Mouse (Mus musculus): ENCODE data around the gene Myo16. TPM values are rescaled to one million over a fixed set of nuclear protein-coding genes. Genes with fewer than 3 reads are reported as not detected.

Myo16 gene
- polyA plus RNA-seq, 1 experiment from 2014 or later = 2.3 TPM

GRCm38 (mm10) chr8:10418013-10418412, 264.3 kb downstream of the Myo16 start:
- Histone ChIP-seq H3K4me2 (no peak overlapping the region), H3K4me3 (replicated peaks) (no peak overlapping the region), H3K9me3 (no peaks in the 10 kb centered on the region), H3K27ac (no peak overlapping the region), H3K9ac (no peak overlapping the region), H3K36me3 (no peaks in the 10 kb centered on the region), H3K27me3 (replicated peaks) (no peaks in the 10 kb centered on the region), H3K4me1 (no peaks in the 10 kb centered on the region)
- WGBS = 88% methylated on average over 8 of the region's 8 CpGs
- ATAC-seq (ENCODE audit: insufficient read depth, low FRiP score, low read depth) = no peak

DNA sequence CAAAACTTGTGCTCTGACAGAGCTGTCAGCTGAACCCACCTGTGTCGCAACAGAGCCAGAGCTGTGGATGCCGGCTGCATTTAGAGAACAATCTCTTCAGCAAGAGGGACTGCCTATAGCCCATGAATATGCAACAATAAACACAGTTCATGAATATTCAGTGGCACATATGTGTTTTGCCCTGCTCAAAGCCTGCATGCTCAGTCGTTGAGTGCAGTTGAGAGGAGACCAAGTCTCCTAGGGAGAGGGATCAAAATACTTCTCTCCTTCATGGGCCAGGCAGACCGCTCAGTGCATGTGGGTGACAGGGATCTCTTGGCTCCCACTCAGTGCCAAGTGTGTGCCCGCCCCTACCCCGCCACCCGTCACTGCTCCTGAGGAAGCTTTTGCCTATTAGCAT, 265.3 kb downstream of the Myo16 start:
- no peak overlapping the region for H3K27ac ChIP-seq
- WGBS = 83% methylated on average over 7 of the region's 7 CpGs
- no peak overlapping the region for H3K4me3 ChIP-seq (replicated peaks)
- H3K27me3 ChIP-seq (replicated peaks) = no peaks in the 10 kb centered on the region
- H3K4me2 ChIP-seq = no peak overlapping the region
- no peaks in the 10 kb centered on the region for H3K9me3 ChIP-seq
- no peaks in the 10 kb centered on the region for H3K4me1 ChIP-seq
- ATAC-seq (ENCODE audit: insufficient read depth, low FRiP score, low read depth) = no peak
- no peaks in the 10 kb centered on the region for H3K36me3 ChIP-seq
- H3K9ac ChIP-seq = no peak overlapping the region

DNA sequence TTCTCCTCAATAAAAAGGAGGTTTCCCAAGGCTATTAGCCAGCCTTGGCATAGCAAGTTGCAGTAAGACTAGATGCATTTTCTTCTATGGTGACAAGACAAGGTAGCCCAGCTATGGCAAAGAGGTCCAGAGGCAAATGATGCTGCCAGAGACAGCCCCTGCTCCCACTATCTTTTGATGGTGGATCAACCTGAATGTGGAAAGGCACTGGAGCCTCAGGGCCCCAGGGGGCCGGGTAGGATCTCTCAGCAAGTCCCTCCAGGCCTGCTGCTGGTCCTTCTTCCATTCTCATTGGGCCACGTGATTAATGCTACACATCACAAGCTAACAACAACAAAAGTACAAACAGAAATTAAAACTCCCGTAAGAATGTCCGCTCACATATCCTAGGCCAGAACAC, 266.0 kb downstream of the Myo16 start:
- WGBS = 77% methylated on average over 4 of the region's 4 CpGs
- no peak overlapping the region for H3K4me2 ChIP-seq

GRCm38 (mm10) chr8:10420551-10420950, 266.8 kb downstream of the Myo16 start:
- Histone ChIP-seq H3K4me3 (replicated peaks) (no peak overlapping the region), H3K27me3 (replicated peaks) (no peaks in the 10 kb centered on the region), H3K36me3 (no peaks in the 10 kb centered on the region), H3K27ac (no peak overlapping the region), H3K4me2 (no peak overlapping the region), H3K4me1 (no peaks in the 10 kb centered on the region), H3K9me3 (no peaks in the 10 kb centered on the region), H3K9ac (no peak overlapping the region)
- 70% methylated on average over 6 of the region's 6 CpGs for WGBS
- ATAC-seq (ENCODE audit: insufficient read depth, low FRiP score, low read depth) = 0 out of 2 replicates have a peak, but pooled peaks have one; percentile 27

More for the DNA sequence above, 266.0 kb downstream of the Myo16 start:
- no peak overlapping the region for H3K27ac ChIP-seq
- no peaks in the 10 kb centered on the region for H3K4me1 ChIP-seq
- no peak overlapping the region for H3K9ac ChIP-seq
- no peak for ATAC-seq (ENCODE audit: insufficient read depth, low FRiP score, low read depth)
- no peaks in the 10 kb centered on the region for H3K9me3 ChIP-seq
- H3K36me3 ChIP-seq = no peaks in the 10 kb centered on the region
- no peaks in the 10 kb centered on the region for H3K27me3 ChIP-seq (replicated peaks)
- no peak overlapping the region for H3K4me3 ChIP-seq (replicated peaks)

- Histone ChIP-seq H3K4me2 (no peak overlapping the region), H3K4me1 (no peaks in the 10 kb centered on the region), H3K9ac (no peak overlapping the region), H3K4me3 (replicated peaks) (no peak overlapping the region), H3K36me3 (no peaks in the 10 kb centered on the region), H3K27me3 (replicated peaks) (no peaks in the 10 kb centered on the region), H3K9me3 (no peaks in the 10 kb centered on the region), H3K27ac (no peak overlapping the region)
- no peak for ATAC-seq (ENCODE audit: insufficient read depth, low FRiP score, low read depth)
- 87% methylated on average over 9 of the region's 9 CpGs for WGBS
Observed at GRCm38 (mm10) chr8:10421516-10422090, 267.9 kb downstream of the Myo16 start.

GRCm38 (mm10) chr8:10435492-10435891, 281.8 kb downstream of the Myo16 start:
- ATAC-seq (ENCODE audit: insufficient read depth, low FRiP score, low read depth) = no peak
- H3K4me2 ChIP-seq = no peak overlapping the region
- no peak overlapping the region for H3K27ac ChIP-seq
- no peak overlapping the region for H3K9ac ChIP-seq
- no peaks in the 10 kb centered on the region for H3K4me1 ChIP-seq
- 83% methylated on average over 8 of the region's 8 CpGs for WGBS
- H3K27me3 ChIP-seq (replicated peaks) = no peaks in the 10 kb centered on the region
- H3K9me3 ChIP-seq = no peaks in the 10 kb centered on the region
- no peaks in the 10 kb centered on the region for H3K36me3 ChIP-seq
- H3K4me3 ChIP-seq (replicated peaks) = no peak overlapping the region

DNA sequence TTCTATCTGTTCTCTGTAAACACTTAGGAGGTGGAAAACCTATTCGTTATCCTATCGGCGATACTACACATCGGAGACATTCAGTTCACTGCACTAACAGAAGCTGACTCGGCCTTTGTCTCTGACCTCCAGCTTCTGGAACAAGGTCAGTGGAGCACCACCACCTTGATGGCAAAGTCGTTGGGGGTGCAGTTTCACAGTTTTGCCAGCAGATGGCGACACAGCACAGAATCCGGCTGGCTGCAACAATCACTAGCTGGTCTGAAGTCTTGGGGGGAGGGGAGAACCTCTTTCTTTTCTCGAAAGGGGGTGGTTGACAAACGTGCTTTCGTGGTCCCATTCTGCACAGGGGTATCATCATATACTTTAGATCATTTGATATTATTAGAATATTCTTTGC, 285.1 kb downstream of the Myo16 start:
- H3K4me1 ChIP-seq = no peaks in the 10 kb centered on the region
- WGBS = 16% methylated on average over 11 of the region's 11 CpGs
- no peaks in the 10 kb centered on the region for H3K27me3 ChIP-seq (replicated peaks)
- H3K36me3 ChIP-seq = no peaks in the 10 kb centered on the region
- H3K4me3 ChIP-seq (replicated peaks) = no peak overlapping the region
- no peaks in the 10 kb centered on the region for H3K9me3 ChIP-seq
- no peak overlapping the region for H3K9ac ChIP-seq
- no peak for ATAC-seq (ENCODE audit: insufficient read depth, low FRiP score, low read depth)
- no peak overlapping the region for H3K27ac ChIP-seq
- no peak overlapping the region for H3K4me2 ChIP-seq

DNA sequence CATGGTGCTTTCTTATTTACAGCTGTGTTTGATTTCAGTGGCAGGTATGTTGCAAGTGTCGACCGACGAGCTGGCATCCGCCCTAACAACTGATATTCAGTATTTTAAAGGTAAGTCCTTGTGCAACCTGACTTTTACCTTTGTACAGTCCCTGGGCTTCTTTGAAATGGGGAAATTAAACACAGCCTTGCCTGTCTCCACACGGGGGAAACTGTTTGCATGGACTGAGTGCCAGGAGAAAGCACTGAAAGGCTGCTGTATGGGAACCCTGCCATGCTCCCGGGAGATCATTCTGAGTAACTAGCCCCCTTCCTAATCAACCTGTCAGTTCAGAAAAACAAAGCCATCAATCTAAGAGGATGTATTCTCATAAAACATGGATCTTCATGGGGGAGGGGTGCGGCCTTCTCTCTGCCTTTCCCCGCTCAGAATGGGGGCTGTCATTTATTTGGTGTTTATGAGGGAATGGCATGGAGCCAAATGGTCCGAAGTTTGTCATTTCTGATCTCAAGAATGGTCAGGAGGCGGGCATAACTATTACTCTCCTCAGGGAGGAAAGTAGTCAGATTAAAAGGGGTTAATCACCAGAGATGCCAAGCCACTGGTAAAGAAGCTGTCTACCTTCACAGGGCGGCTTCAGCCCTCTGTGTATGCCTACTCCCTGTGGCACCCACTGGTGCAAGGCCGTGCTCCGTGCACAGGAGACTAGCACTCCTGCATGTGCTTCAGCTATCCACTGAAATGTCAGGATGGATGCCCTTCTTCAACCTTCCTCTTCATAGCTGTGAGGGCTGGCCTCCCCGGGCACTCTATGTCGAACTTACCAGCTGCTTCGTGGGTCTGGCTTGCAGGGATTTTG, 286.1 kb downstream of the Myo16 start:
- Histone ChIP-seq H3K4me2 (no peak overlapping the region), H3K9me3 (no peaks in the 10 kb centered on the region), H3K4me3 (replicated peaks) (no peak overlapping the region), H3K9ac (no peak overlapping the region), H3K27ac (no peak overlapping the region), H3K36me3 (no peaks in the 10 kb centered on the region), H3K27me3 (replicated peaks) (no peaks in the 10 kb centered on the region), H3K4me1 (no peaks in the 10 kb centered on the region)
- 68% methylated on average over 16 of the region's 16 CpGs for WGBS
- no peak for ATAC-seq (ENCODE audit: insufficient read depth, low FRiP score, low read depth)

DNA sequence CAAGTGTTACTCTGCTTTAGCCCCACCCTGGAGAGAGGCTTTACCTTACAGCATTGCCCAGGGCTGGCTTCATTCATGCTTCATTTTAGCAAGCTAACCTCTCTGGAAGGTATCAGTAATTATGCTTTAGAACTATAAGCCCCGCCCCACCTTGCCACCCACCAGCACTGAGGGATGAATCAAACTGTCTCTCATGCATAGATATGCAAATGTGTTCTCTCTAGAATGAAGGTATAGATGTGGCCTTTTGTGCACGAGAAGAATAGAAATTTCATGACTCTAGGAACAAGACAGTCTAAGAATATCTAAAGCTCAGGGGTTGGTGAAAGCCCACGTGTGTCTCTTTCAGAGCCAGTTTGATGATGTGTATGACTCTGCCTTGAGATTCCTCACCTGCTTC, 288.9 kb downstream of the Myo16 start:
- no peak for ATAC-seq (ENCODE audit: insufficient read depth, low FRiP score, low read depth)
- Histone ChIP-seq H3K27ac (no peak overlapping the region), H3K9me3 (no peaks in the 10 kb centered on the region), H3K27me3 (replicated peaks) (no peaks in the 10 kb centered on the region), H3K4me1 (no peaks in the 10 kb centered on the region), H3K9ac (no peak overlapping the region), H3K4me3 (replicated peaks) (no peak overlapping the region), H3K36me3 (no peaks in the 10 kb centered on the region), H3K4me2 (no peak overlapping the region)
- whole genome bisulfite sequencing = 63% methylated on average over 3 of the region's 3 CpGs

DNA sequence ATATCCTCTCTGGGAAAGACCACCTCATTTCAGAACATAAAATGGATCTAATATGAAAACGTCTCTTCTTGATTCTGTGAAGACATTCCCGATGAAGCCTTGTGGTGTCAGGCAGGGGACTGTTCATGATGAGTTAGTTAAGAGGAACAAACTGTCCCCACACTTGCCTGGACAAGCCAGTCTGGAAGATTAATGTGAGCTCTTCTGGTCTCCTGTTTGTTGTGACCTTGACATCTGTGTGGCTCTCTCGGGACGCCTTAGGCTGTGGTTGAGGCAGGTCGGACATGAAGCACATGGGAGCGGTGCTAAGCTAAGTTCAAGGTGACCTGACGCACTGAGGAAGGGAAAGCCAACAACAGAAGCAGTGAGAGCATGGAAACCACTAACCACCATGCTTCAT, 291.3 kb downstream of the Myo16 start:
- no peak overlapping the region for H3K9ac ChIP-seq
- WGBS = 76% methylated on average over 7 of the region's 7 CpGs
- no peak for ATAC-seq (ENCODE audit: insufficient read depth, low FRiP score, low read depth)
- no peaks in the 10 kb centered on the region for H3K9me3 ChIP-seq
- no peak overlapping the region for H3K4me2 ChIP-seq
- H3K27me3 ChIP-seq (replicated peaks) = no peaks in the 10 kb centered on the region
- H3K4me3 ChIP-seq (replicated peaks) = no peak overlapping the region
- H3K4me1 ChIP-seq = no peaks in the 10 kb centered on the region
- H3K27ac ChIP-seq = no peak overlapping the region
- no peaks in the 10 kb centered on the region for H3K36me3 ChIP-seq

DNA sequence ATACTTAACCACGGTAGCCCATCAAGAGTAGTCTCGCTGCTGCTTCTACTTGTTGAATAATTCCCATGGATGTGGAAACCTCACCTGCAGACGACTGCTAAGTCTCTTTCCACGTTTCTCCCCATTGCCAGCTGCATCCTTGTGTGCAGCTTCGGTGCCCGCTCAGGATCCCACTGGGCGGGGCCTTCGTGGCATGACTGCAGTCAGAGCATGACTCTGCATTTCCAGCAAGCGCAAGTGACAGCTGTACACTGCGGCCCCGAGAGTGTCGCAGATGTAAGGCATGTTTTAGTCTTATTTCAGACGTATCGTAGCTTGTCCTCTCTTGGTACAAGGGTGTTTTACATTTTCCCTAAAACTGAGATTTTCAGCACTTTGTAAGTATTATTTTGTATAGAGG, 294.8 kb downstream of the Myo16 start:
- Histone ChIP-seq H3K9me3 (no peaks in the 10 kb centered on the region), H3K36me3 (no peaks in the 10 kb centered on the region), H3K27ac (no peak overlapping the region), H3K4me2 (no peak overlapping the region), H3K9ac (no peak overlapping the region), H3K27me3 (replicated peaks) (no peaks in the 10 kb centered on the region), H3K4me1 (no peaks in the 10 kb centered on the region), H3K4me3 (replicated peaks) (no peak overlapping the region)
- WGBS = 78% methylated on average over 14 of the region's 14 CpGs
- ATAC-seq (ENCODE audit: insufficient read depth, low FRiP score, low read depth) = no peak

- Histone ChIP-seq H3K27ac (no peak overlapping the region), H3K9me3 (no peaks in the 10 kb centered on the region), H3K4me2 (no peak overlapping the region), H3K27me3 (replicated peaks) (no peaks in the 10 kb centered on the region), H3K4me1 (no peaks in the 10 kb centered on the region), H3K36me3 (no peaks in the 10 kb centered on the region), H3K4me3 (replicated peaks) (no peak overlapping the region), H3K9ac (no peak overlapping the region)
- WGBS = 84% methylated on average over 10 of the region's 10 CpGs
- no peak for ATAC-seq (ENCODE audit: insufficient read depth, low FRiP score, low read depth)
Observed at GRCm38 (mm10) chr8:10453046-10453445, 299.3 kb downstream of the Myo16 start.
